Mouse (Mus musculus) limb, embryonic 14.5 days (tissue): ENCODE data around the gene P2rx4. TPM values are rescaled to one million over a fixed set of nuclear protein-coding genes. Genes with fewer than 3 reads are reported as not detected.
"Not testable (repeated sequence)": the region's sequence is repeated elsewhere in the genome, so short reads cannot be mapped to it uniquely, and the experiment has no call there.

Experiments
- ATAC-seq: fragments of 200-750 bp; cut with Nextera tagmentation; 2 replicates; pipeline ENCODE4 v1.8.0; 2017; ENCODE audit warnings: low read depth, moderate number of reproducible peaks, moderate TSS enrichment; ENCODE audit not compliant: low FRiP score
- DNase-seq: peaks from one replicate; pipeline ENCODE4 v3.0.0-alpha.2; 2015; ENCODE audit warnings: low spot score
- H3K27ac ChIP-seq: fragments of 300-500 bp; sonication (generic); replicated peaks from 2 replicates; pipeline ENCODE4 v1.5.1; 2014; ENCODE audit warnings: low read depth, mild to moderate bottlenecking, low read length, moderate library complexity, mixed read lengths
- H3K27me3 ChIP-seq: fragments of 300-500 bp; sonication (generic); 2 replicates; pipeline ENCODE4 v1.6.1; 2014; ENCODE audit warnings: low read length, mixed read lengths; ENCODE audit not compliant: control insufficient read depth, insufficient read depth
- H3K36me3 ChIP-seq: fragments of 300-500 bp; sonication (generic); 2 replicates; pipeline ENCODE4 v1.6.1; 2014; ENCODE audit warnings: mild to moderate bottlenecking, low read length, moderate library complexity, mixed read lengths; ENCODE audit not compliant: control insufficient read depth, insufficient read depth
- H3K4me1 ChIP-seq: fragments of 300-500 bp; sonication (generic); 2 replicates; pipeline ENCODE4 v1.6.1; 2014; ENCODE audit warnings: antibody characterized with exemption, low read length, mixed read lengths; ENCODE audit not compliant: control insufficient read depth, insufficient read depth
- H3K4me2 ChIP-seq: fragments of 300-500 bp; sonication (generic); replicated peaks from 2 replicates; pipeline ENCODE4 v1.6.1; 2014; ENCODE audit warnings: low read depth, mild to moderate bottlenecking, low read length, moderate library complexity; ENCODE audit not compliant: severe bottlenecking
- H3K4me3 ChIP-seq: fragments of 300-500 bp; sonication (generic); replicated peaks from 2 replicates; pipeline ENCODE4 v1.5.1; 2014; ENCODE audit warnings: low read length
- H3K9ac ChIP-seq: fragments of 300-500 bp; sonication (generic); 2 replicates; pipeline ENCODE4 v1.6.1; 2014; ENCODE audit warnings: mild to moderate bottlenecking, low read depth, low read length, moderate library complexity; ENCODE audit not compliant: severe bottlenecking
- H3K9me3 ChIP-seq: fragments of 300-500 bp; sonication (generic); 2 replicates; pipeline ENCODE4 v1.6.1; 2016; ENCODE audit warnings: low read length; ENCODE audit not compliant: control insufficient read depth
- POLR2A ChIP-seq: fragments of 200-500 bp; IDR thresholded peaks from 2 replicates; pipeline ENCODE4 v1.8.0; 2012; ENCODE audit warnings: inconsistent platforms, mild to moderate bottlenecking, moderate library complexity, borderline replicate concordance; ENCODE audit not compliant: insufficient read depth, insufficient read length; ENCODE audit errors: extremely low read depth
- WGBS: fragments of 180-500 bp; shearing (Covaris S2); extraction: QIAGEN DNeasy Blood & Tissue Kit; methylation state at CpG from one replicate; pipeline ENCODE4 v1.1.7; 2014; 5-methylcytosine and 5-hydroxymethylcytosine counted together
- polyA plus RNA-seq, 2 experiments: library from polyadenylated mRNA; depleted of rRNA in 1 of 2; stranded (reverse) in 1 of 2; unstranded in 1 of 2; fragments of >200 nt; fragmentation: Nextera tagmentation in 1 of 2; extraction: Ambion mirVana in 1 of 2; gene quantifications; 2 replicates each; pipeline versions ENCODE4 v1.2.1 to v1.2.3; 2012 to 2014

P2rx4 gene
- polyA plus RNA-seq (2012; rRNA removed): 18.2 and 19.9 TPM in 2 replicates
- 21.0 and 22.4 TPM in 2 replicates for polyA plus RNA-seq (2014; fragmentation: Nextera tagmentation; extraction: Ambion mirVana)

GRCm38 (mm10) chr5:122707276-122708181 lies at the start of gene P2rx4:
Gene P2rx4, plus strand, starts transcription at chr5:122707544.
- DNase-seq (peak; percentile 67), ATAC-seq (peak; percentile 87)
- H3K4me2 ChIP-seq: peak within 1 kb of the TSS; percentile 91
- peak within 1 kb of the TSS; percentile 62 for H3K4me3 ChIP-seq
- under 1% methylated on average over 63 of the region's 66 CpGs for WGBS
- no peaks in the 10 kb centered on the region for H3K36me3 ChIP-seq
- peak within 1 kb of the TSS; percentile 76 for H3K9ac ChIP-seq
- 0 out of 2 replicates have a peak, but pooled peaks have one; percentile 35 for TF ChIP-seq POLR2A
- no peaks in the 10 kb centered on the region for H3K9me3 ChIP-seq
- H3K4me1 ChIP-seq: peaks cover 5% of the 10 kb centered on the region
- H3K27ac ChIP-seq: peak within 1 kb of the TSS; percentile 49
- no peaks in the 10 kb centered on the region for H3K27me3 ChIP-seq

DNA sequence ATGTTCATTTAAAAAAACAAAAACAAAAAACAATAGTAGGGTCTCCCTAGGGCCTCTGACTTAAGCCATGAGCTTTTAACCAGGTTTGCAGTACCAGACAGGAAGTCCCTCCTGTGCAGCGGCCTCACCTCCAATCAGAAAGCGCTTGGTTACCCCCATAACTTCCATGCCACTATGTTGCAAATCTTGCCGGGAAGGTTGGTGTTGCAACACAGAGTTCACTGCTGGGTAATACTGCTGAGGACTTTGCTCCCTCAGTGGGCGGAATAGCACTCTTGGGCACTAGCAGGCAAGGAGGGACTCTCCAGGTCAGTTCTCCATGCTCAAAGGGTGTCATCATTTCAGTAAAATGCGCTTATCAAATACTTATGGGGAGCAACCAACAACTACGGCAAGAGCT lies 44.8 kb upstream of the P2rx4 start:
- Histone ChIP-seq H3K4me1 (no peaks in the 10 kb centered on the region), H3K9ac (no peak overlapping the region), H3K36me3 (no peaks in the 10 kb centered on the region), H3K4me2 (no peak overlapping the region), H3K27me3 (no peaks in the 10 kb centered on the region), H3K4me3 (no peak overlapping the region), H3K9me3 (no peaks in the 10 kb centered on the region), H3K27ac (no peak overlapping the region)
- DNase-seq: no peak
- WGBS: 94% methylated on average over 6 of the region's 6 CpGs
- no peak for TF ChIP-seq POLR2A
- no peak for ATAC-seq

GRCm38 (mm10) chr5:122665036-122665435 lies 42.3 kb upstream of the P2rx4 start:
- DNase-seq: no peak
- Histone ChIP-seq H3K27ac (no peak overlapping the region), H3K9ac (no peak overlapping the region), H3K27me3 (no peaks in the 10 kb centered on the region), H3K4me2 (no peak overlapping the region), H3K9me3 (no peaks in the 10 kb centered on the region), H3K36me3 (no peaks in the 10 kb centered on the region), H3K4me3 (no peak overlapping the region), H3K4me1 (no peaks in the 10 kb centered on the region)
- ATAC-seq: no peak
- TF ChIP-seq POLR2A: no peak
- WGBS: 60% methylated on average over 5 of the region's 5 CpGs

- no peaks in the 10 kb centered on the region for H3K27me3 ChIP-seq
Observed at GRCm38 (mm10) chr5:122668981-122669897, 38.1 kb upstream of the P2rx4 start.

DNA sequence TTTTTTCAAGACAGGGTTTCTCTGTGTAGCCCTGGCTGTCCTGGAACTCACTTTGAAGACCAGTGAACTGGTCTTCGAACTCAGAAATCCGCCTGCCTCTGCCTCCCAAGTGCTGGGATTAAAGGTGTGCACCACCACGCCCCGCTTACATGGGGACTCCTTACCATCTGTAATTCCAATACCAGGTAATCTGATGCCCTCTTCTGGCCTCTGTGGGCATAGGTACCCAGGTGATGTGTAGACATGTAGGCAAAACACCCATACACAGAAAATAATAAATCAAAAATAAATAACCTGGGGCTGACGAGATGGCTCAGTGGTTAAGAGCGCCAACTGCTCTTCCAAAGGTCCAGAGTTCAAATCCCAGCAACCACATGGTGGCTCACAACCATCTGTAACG lies 35.7 kb upstream of the P2rx4 start:
- ATAC-seq, DNase-seq, H3K4me2 ChIP-seq, H3K27me3 ChIP-seq, H3K36me3 ChIP-seq, H3K4me1 ChIP-seq, H3K9ac ChIP-seq, H3K27ac ChIP-seq, H3K9me3 ChIP-seq, H3K4me3 ChIP-seq: not testable (repeated sequence)
- 75% methylated on average over 7 of the region's 7 CpGs for WGBS

More at GRCm38 (mm10) chr5:122668981-122669897, 38.1 kb upstream of the P2rx4 start:
- Histone ChIP-seq H3K9ac (no peak overlapping the region), H3K36me3 (no peaks in the 10 kb centered on the region), H3K4me3 (no peak overlapping the region), H3K27ac (no peak overlapping the region), H3K4me2 (no peak overlapping the region), H3K4me1 (no peaks in the 10 kb centered on the region), H3K9me3 (no peaks in the 10 kb centered on the region)
- no peak for TF ChIP-seq POLR2A
- DNase-seq (no peak), ATAC-seq (no peak)
- WGBS: 77% methylated on average over 15 of the region's 15 CpGs
